Mouse (Mus musculus): ENCODE results near the gene Scimp. TPM values are rescaled to one million over a fixed set of nuclear protein-coding genes. Genes with fewer than 3 reads are reported as not detected.
"Not testable (repeated sequence)": the region's sequence is repeated elsewhere in the genome, so short reads cannot be mapped to it uniquely, and the experiment has no call there.

Scimp gene
- polyA plus RNA-seq, 1 experiment from 2014 or later, result 0.18 TPM

GRCm38 (mm10) chr11:70790426-70790825 is 22.0 kb downstream of the Scimp start:
- H3K36me3 ChIP-seq, result no peaks in the 10 kb centered on the region
- WGBS, result 88% methylated on average over 2 of the region's 2 CpGs

DNA sequence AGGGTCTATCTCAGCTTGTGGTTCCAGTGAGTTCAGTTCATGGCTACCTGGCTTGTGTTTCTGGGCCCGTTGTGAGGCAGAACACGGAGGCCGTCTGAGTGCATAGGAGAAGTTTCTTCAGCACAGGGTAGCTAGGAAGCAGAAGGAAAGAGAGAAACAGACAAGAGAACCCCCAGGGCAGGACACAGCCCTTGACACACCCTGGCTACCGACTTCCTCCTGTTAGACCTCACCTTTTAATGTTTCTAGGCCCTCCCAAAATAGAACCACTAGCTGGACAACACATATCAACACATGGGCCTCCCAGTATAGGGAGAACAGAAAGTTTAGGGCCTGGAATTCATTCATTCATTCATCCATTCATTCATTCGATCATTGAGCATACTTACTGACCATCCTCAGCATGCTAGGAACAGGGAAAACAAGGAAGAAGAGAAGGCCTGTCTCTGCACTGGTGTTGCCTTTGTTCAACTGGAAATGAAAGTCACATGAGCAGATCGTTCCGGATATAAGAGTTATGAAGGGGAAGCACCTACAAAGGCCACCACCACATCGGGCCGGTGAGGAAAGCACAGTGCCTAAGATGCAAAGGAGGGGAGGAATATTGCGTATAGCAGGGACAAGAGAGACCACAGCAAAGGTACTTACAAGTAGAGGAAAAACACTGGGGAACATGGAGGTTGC is 23.3 kb downstream of the Scimp start:
- H3K4me1 ChIP-seq, result no peaks in the 10 kb centered on the region
- no peaks in the 10 kb centered on the region for H3K36me3 ChIP-seq
- H3K9ac ChIP-seq (replicated peaks), result no peak overlapping the region
- WGBS, result 91% methylated on average over 10 of the region's 10 CpGs
- no peak overlapping the region for H3K4me3 ChIP-seq (replicated peaks)
- no peak overlapping the region for H3K4me2 ChIP-seq
- H3K9me3 ChIP-seq (replicated peaks), result no peaks in the 10 kb centered on the region
- ATAC-seq (ENCODE audit: low FRiP score), result no peak
- no peaks in the 10 kb centered on the region for H3K27me3 ChIP-seq (replicated peaks)
- H3K27ac ChIP-seq (replicated peaks), result no peak overlapping the region

More at GRCm38 (mm10) chr11:70790426-70790825, 22.0 kb downstream of the Scimp start:
- H3K27me3 ChIP-seq (replicated peaks), result no peaks in the 10 kb centered on the region
- no peaks in the 10 kb centered on the region for H3K4me1 ChIP-seq
- H3K4me2 ChIP-seq, result no peak overlapping the region
- no peak overlapping the region for H3K4me3 ChIP-seq (replicated peaks)
- no peak overlapping the region for H3K9ac ChIP-seq (replicated peaks)
- H3K9me3 ChIP-seq (replicated peaks), result no peaks in the 10 kb centered on the region
- ATAC-seq (ENCODE audit: low FRiP score), result no peak
- H3K27ac ChIP-seq (replicated peaks), result no peak overlapping the region

GRCm38 (mm10) chr11:70787052-70787451 is 25.3 kb downstream of the Scimp start:
- WGBS, result 70% methylated on average over 11 of the region's 11 CpGs
- ATAC-seq (ENCODE audit: low FRiP score), result no peak
- H3K9ac ChIP-seq (replicated peaks), result no peak overlapping the region
- no peak overlapping the region for H3K27ac ChIP-seq (replicated peaks)
- H3K27me3 ChIP-seq (replicated peaks), result no peaks in the 10 kb centered on the region
- H3K36me3 ChIP-seq, result no peaks in the 10 kb centered on the region
- H3K9me3 ChIP-seq (replicated peaks), result no peaks in the 10 kb centered on the region
- no peak overlapping the region for H3K4me3 ChIP-seq (replicated peaks)
- no peaks in the 10 kb centered on the region for H3K4me1 ChIP-seq
- H3K4me2 ChIP-seq, result no peak overlapping the region

GRCm38 (mm10) chr11:70785908-70786307 is 26.5 kb downstream of the Scimp start:
- H3K36me3 ChIP-seq, result no peaks in the 10 kb centered on the region
- no peaks in the 10 kb centered on the region for H3K9me3 ChIP-seq (replicated peaks)
- no peak overlapping the region for H3K27ac ChIP-seq (replicated peaks)
- H3K4me3 ChIP-seq (replicated peaks), result no peak overlapping the region
- H3K27me3 ChIP-seq (replicated peaks), result no peaks in the 10 kb centered on the region
- 68% methylated on average over 2 of the region's 2 CpGs for WGBS
- H3K9ac ChIP-seq (replicated peaks), result no peak overlapping the region
- no peak overlapping the region for H3K4me2 ChIP-seq
- ATAC-seq (ENCODE audit: low FRiP score), result no peak
- H3K4me1 ChIP-seq, result no peaks in the 10 kb centered on the region

GRCm38 (mm10) chr11:70778058-70778457 is 34.3 kb downstream of the Scimp start:
- 35% methylated on average over 6 of the region's 6 CpGs for WGBS
- not testable (repeated sequence) for H3K9ac ChIP-seq (replicated peaks); H3K4me3 ChIP-seq (replicated peaks); ATAC-seq (ENCODE audit: low FRiP score); H3K4me1 ChIP-seq; H3K27ac ChIP-seq (replicated peaks); H3K4me2 ChIP-seq; H3K27me3 ChIP-seq (replicated peaks); H3K9me3 ChIP-seq (replicated peaks)
- peaks cover 22% of the 10 kb centered on the region for H3K36me3 ChIP-seq

DNA sequence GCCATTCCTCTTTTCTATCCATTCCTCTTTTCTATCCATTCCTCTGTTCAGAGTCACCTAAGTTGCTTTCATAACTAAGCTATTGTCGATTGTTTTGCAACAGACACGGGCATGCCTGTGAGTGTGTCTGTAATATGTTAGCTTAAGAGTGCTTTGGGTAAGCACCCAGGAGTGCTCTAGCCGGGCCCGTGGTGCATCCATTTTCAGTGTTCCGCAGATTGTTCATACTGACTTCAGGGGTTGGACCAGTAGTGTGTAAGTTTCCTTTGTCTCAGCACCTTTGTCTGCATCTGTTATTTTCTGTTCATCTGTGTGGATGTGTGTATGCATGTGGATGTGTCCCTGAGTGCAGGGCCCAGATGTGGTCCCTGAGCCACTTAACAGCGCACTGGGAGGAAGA is 34.8 kb downstream of the Scimp start:
- Histone ChIP-seq H3K4me2 (no peak overlapping the region), H3K4me1 (0 out of 2 replicates have a peak, but pooled peaks cover 4% of the 10 kb centered on the region), H3K27me3 (replicated peaks) (no peaks in the 10 kb centered on the region), H3K9ac (replicated peaks) (no peak overlapping the region), H3K27ac (replicated peaks) (no peak overlapping the region), H3K4me3 (replicated peaks) (no peak overlapping the region), H3K9me3 (replicated peaks) (no peaks in the 10 kb centered on the region), H3K36me3 (peaks cover 22% of the 10 kb centered on the region)
- WGBS, result 68% methylated on average over 6 of the region's 6 CpGs
- no peak for ATAC-seq (ENCODE audit: low FRiP score)

DNA sequence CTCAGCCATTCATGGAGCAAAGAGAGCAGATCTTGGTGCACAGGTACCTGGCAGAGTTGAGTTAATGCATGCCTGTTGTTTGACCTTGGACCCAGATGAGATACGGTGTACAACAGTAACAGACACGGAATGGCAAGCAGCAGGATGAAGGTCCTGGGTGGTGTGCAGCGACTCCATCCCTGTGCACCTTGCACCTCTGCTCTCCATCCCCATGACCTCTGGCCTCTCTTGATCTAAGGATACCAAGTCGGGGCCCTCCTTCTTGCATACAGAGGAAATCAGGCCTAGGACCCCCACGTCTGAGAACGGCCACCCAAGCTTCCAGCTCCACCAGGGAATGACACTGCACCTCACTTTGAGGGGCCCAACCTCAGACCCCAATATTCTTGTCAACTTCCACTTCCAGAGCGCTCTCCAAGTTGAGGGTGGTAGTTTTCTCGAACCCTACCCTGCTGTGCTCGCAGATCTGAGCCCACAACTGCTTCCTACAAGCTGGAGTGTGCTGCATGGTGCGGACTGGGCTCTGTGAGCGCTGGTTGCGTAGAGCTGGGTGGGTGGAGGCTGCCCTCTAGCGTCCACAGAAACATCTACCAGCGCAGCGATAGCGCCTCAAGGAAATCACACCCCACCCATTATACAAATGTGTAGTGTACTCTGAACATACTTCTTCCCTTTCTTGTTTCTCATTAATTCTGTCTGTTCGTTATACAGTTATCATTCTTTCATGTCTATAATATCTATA is 35.4 kb downstream of the Scimp start:
- Histone ChIP-seq H3K4me2 (0 out of 2 replicates have a peak overlapping the region, but pooled peaks have one; percentile 20), H3K27ac (replicated peaks) (no peak overlapping the region), H3K4me3 (replicated peaks) (no peak overlapping the region), H3K9me3 (replicated peaks) (no peaks in the 10 kb centered on the region), H3K4me1 (0 out of 2 replicates have a peak, but pooled peaks cover 4% of the 10 kb centered on the region), H3K9ac (replicated peaks) (no peak overlapping the region), H3K36me3 (peaks cover 28% of the 10 kb centered on the region), H3K27me3 (replicated peaks) (no peaks in the 10 kb centered on the region)
- 26% methylated on average over 17 of the region's 17 CpGs for WGBS
- peak; percentile 79 for ATAC-seq (ENCODE audit: low FRiP score)

GRCm38 (mm10) chr11:70770804-70771203 is 41.6 kb downstream of the Scimp start:
- Histone ChIP-seq H3K9ac (replicated peaks) (no peak overlapping the region), H3K4me2 (no peak overlapping the region), H3K27me3 (replicated peaks) (no peaks in the 10 kb centered on the region), H3K36me3 (peaks cover 51% of the 10 kb centered on the region), H3K27ac (replicated peaks) (no peak overlapping the region), H3K4me1 (peaks cover 9% of the 10 kb centered on the region), H3K4me3 (replicated peaks) (no peak overlapping the region), H3K9me3 (replicated peaks) (no peaks in the 10 kb centered on the region)
- WGBS, result 92% methylated on average over 3 of the region's 3 CpGs
- no peak for ATAC-seq (ENCODE audit: low FRiP score)

DNA sequence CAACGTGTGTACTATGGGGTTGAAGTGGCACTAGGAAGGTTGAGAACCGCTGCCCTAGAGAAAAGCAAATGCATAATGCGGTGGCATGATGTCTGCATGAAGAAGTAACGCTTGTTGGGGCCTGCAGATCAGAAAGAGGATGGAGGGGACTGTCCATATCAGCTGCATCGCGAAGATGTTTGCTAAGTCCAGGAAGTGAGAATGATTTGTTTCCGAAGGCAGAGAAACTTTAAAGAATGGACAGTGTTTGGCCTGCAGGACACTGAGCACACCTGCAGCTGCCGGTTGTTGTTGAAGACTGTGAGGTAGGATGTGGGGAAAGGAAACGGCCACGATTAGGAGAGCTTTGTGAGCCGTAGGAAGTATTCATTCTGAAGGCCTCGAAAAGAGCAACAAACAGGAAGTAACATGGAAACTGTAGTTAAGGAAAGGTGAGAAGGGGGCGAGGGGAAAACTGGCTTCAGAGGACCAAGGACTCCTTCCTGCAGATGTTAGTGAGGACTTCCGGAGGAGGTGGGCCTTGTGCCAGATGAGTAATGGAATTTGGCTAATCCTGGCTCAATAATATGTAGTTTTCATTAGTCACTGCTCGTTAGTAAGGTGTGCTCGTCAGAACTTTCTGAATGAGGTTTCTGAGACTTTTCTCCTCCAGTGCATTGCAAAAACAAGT is 46.5 kb downstream of the Scimp start:
- Histone ChIP-seq H3K4me2 (no peak overlapping the region), H3K4me1 (peaks cover 27% of the 10 kb centered on the region), H3K4me3 (replicated peaks) (no peak overlapping the region), H3K9ac (replicated peaks) (no peak overlapping the region), H3K36me3 (peaks cover 12% of the 10 kb centered on the region), H3K27me3 (replicated peaks) (no peaks in the 10 kb centered on the region), H3K27ac (replicated peaks) (no peak overlapping the region), H3K9me3 (replicated peaks) (no peaks in the 10 kb centered on the region)
- ATAC-seq (ENCODE audit: low FRiP score), result no peak
- WGBS, result 85% methylated on average over 16 of the region's 16 CpGs

GRCm38 (mm10) chr11:70763936-70764808 is 48.2 kb downstream of the Scimp start, which contains the start of gene Zfp3:
Gene Zfp3, plus strand, starts transcription at chr11:70764209.
- H3K9me3 ChIP-seq (replicated peaks), result no peaks in the 10 kb centered on the region
- WGBS, result under 1% methylated on average over 73 of the region's 78 CpGs
- peak within 1 kb of the TSS; percentile 74 for H3K4me2 ChIP-seq
- H3K9ac ChIP-seq (replicated peaks), result peak within 1 kb of the TSS; percentile 92
- peak; percentile 92 for ATAC-seq (ENCODE audit: low FRiP score)
- peaks cover 27% of the 10 kb centered on the region for H3K4me1 ChIP-seq
- peaks cover 10% of the 10 kb centered on the region for H3K36me3 ChIP-seq
- peak within 1 kb of the TSS; percentile 88 for H3K27ac ChIP-seq (replicated peaks)
- H3K27me3 ChIP-seq (replicated peaks), result no peaks in the 10 kb centered on the region
- peak within 1 kb of the TSS; percentile 89 for H3K4me3 ChIP-seq (replicated peaks)

GRCm38 (mm10) chr11:70763582-70763935 is 48.8 kb downstream of the Scimp start:
- H3K4me1 ChIP-seq, result peaks cover 27% of the 10 kb centered on the region
- H3K27ac ChIP-seq (replicated peaks), result peak overlapping the region; percentile 88
- peaks cover 10% of the 10 kb centered on the region for H3K36me3 ChIP-seq
- H3K27me3 ChIP-seq (replicated peaks), result no peaks in the 10 kb centered on the region
- H3K9ac ChIP-seq (replicated peaks), result peak overlapping the region; percentile 92
- peak overlapping the region; percentile 74 for H3K4me2 ChIP-seq
- H3K4me3 ChIP-seq (replicated peaks), result peak overlapping the region; percentile 89
- H3K9me3 ChIP-seq (replicated peaks), result no peaks in the 10 kb centered on the region
- ATAC-seq (ENCODE audit: low FRiP score), result peak; percentile 42; the same call in 1 of the 2 replicates
- WGBS, result 29% methylated on average over 3 of the region's 3 CpGs
